Mouse (Mus musculus) monocyte, adult 2 months (primary cell): ENCODE results near the gene Prkca.

Experiments used
- DNase-seq, 2 experiments: peaks; one replicate each; pipeline ENCODE4 v3.0.0; 2022; ENCODE audit warnings: low spot score in 2 of 2, low read depth in 1 of 2

Prkca gene

DNA sequence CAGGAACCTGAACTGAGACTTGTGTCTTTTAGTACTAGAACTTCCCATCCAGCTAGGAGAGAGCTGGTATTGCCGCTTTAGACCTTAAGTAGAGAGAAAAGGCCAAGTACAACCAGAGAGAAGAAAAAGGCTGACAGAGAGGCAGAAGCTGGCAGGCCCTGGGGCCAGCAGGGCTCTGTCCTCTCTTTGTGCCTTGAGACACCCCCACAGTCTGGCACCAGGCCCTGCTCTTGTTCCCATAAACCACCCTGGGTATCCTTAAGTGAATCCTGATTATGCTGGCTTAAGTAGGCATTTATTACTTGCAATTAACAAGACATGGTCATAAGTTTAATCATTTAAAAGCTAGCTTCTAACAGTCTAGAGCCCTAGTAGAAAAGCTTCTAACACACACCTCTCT lies 43.3 kb downstream of the Prkca start:
- DNase-seq = no peak

DNA sequence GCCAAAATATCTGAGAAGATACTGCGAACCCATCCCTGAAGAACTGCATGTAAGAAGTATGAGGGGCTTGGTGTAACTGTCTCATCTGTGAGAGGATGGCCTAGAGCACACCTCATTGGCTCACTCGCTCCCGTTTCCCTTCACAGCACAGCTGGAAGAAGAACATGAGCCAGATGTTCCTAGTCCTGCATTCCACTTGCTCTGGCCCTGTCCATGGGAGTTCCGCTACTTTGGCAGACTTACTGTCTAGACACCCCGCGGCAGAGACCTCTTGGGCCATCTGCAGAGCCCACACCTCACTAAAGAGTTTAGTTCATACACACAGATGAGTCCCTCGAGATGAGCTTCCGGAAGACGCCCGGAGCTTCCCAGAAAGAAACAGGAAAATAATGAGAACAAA lies 43.8 kb downstream of the Prkca start:
- DNase-seq = no peak

- no peak for DNase-seq
Measured at GRCm38 (mm10) chr11:108297956-108298355, 45.8 kb downstream of the Prkca start.

GRCm38 (mm10) chr11:108295373-108295772 lies 48.4 kb downstream of the Prkca start:
- DNase-seq = no peak

- DNase-seq = no peak
Measured at GRCm38 (mm10) chr11:108294305-108294813, 49.4 kb downstream of the Prkca start.

DNA sequence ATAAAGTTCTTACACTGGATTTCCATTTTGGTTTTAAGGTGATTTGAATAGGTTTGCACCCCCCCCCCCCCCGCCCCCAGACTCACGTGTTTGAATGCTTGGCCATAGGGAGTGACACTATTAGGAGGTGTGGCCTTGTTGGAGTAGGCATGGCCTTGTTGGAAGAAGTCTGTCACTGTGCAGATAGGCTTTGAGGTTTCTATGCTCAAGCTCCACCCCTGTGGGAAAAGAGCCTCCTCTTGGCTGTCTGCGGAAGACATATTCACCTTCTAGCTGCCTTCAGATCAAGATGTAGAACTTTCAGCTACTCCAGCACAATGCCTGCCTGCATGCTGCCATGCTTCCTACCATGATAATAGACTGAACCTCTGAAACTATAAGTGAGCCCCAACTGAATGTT lies 49.9 kb downstream of the Prkca start:
- DNase-seq = no peak

DNA sequence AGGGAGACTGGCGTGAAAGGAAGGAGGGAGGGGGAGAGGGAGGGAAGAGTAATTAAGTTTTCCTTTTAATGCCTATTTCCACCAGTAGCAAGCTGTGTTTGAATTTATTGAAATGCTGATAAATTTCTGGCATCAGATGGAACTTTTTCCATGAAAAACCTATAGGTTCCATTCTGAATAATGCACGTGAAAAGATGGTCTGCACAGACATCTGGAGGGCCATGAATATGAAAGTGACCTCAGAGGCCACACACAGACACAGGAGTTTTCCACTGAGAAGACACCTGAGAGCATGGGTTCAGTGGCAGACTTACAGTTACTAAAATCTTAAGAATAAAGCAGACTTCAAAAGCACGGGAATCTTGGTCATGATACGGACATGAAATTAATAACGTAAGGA lies 54.5 kb downstream of the Prkca start:
- no peak for DNase-seq

DNA sequence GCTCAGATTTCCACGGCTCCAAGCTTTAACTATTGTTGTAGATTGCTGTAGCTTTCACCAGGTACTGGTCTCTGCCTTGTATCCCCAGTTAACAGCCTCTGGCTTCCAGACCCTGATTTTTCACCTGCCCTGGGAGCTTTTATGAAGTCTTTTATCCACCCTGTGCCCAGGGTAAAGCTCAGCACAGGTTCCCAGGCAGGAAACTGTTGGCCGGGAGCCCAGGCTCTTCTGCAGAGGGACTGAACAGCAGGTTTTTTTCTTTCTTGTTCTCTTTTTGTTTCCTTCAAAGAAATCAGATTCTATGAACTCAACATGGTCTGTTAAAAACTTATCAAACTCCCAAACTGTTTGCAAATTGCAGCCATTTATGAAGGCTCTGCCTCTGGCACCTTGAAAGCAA lies 56.4 kb downstream of the Prkca start:
- DNase-seq = no peak

DNA sequence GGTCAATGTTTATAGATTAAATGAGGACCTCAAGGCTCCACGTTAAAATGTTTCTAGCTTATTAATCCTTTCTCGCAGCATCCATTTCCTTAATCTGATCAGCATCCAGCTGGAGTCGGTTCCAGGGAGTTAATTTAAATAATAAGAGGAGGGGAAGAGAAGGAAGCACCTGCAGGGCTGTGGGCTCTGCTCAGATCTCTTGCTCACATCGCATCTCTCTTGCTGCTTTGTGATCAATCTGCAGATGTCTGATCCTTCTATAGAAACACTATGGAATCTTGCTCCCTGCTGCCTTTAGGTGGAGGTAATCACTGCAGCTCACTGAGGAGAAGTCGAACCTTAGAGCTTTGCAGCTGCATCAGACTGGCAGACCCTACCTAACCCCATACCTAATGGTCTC lies 58.7 kb downstream of the Prkca start:
- DNase-seq = no peak

GRCm38 (mm10) chr11:108282850-108283459 lies 60.8 kb downstream of the Prkca start:
- DNase-seq = no peak

DNA sequence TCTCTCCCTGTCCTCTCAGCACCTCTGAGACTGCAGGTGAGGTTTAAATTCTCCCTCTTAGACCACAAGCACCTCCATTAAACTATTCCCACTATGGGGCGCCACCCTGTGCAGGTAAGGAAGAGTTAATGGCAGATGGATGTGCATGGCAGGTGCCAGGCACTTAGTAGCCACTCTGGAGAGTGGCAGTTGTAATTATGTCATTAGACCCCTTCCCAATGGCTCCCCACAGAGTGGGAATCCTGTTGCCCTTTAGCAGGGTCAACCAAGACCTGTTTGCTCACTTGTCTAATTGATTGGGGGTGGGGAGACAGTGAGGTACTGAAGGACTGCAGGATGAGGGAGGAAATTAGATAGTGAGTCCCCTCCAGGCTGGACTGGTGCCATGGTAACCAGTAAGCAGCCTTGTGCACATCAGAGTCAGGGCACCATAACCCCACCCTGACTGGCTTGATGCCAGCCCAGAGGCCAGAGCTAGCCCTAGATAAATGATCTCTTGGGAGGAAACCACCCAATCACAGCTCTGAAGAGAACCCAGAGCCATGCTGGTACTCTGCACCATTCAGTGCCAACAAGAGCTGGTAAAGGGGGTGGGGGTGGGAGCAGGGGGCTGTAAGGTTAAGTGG lies 63.9 kb downstream of the Prkca start:
- no peak for DNase-seq

- no peak for DNase-seq
Measured at GRCm38 (mm10) chr11:108277096-108277495, 66.6 kb downstream of the Prkca start.

DNA sequence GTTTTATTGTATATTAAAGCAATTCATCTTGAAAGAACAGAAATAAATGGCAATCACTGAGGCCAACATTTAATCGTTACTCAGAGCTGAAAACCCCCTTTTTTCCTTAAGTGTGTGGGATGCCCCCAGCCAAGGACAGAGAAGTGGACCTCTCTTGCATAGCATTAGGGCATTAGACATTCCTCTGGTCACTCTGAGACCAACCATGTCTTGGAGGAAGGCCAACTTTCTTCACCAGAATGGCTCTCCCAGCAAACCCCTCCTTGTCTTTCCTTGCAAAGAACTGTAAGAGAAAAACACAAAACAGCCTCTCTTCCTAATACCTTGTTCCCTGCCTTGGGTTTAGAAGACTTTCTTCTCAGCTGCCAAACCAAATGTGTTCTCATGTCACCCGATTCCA lies 67.6 kb downstream of the Prkca start:
- DNase-seq = no peak

GRCm38 (mm10) chr11:108274046-108274445 lies 69.7 kb downstream of the Prkca start:
- no peak for DNase-seq

DNA sequence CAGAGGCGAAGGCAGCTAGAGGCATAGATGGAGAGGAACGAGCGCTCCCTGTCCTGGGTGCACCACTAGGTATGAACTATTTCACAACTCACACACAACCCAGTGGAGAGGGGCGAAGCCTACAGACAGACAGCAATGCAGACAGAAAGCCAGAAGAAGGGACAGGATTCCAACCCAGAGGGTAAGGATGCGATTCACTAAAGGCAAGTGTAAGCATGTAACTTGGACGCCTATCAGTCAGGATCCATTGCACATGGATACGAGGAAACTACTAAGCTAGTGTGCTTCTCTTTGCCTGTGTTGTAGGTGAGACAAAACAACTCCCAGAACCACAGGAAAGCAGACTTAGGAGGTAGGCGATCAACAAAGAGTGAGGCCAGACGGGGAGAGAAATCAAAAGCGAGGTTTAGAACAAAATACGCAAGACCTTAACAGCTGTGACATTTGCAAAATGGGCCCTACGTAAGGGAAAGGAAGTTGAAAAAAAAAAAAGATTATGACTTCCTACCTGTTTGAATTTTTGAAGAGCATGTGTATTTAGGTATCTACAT lies 70.2 kb downstream of the Prkca start:
- DNase-seq = no peak

GRCm38 (mm10) chr11:108272601-108273414 lies 70.9 kb downstream of the Prkca start:
- DNase-seq = no peak

DNA sequence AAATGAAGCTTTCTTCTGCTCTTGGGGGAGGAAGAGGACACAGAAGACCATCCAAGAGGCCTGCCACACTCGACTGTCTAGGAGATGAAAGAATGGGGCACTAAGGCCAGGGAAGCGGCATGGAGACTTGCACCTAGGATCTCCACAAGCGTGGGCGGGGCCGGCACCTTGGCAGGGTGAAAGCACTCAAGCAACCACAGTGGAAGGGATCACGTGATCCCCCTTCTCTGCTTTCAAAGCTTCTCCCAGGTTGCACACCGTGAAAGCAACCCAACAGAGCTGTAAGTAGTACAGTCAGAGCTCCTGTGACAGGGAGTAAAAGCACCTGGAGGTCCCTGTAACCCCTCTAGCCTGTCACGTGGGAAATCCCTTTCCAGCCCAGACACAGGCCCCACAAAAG lies 72.4 kb downstream of the Prkca start:
- no peak for DNase-seq

DNA sequence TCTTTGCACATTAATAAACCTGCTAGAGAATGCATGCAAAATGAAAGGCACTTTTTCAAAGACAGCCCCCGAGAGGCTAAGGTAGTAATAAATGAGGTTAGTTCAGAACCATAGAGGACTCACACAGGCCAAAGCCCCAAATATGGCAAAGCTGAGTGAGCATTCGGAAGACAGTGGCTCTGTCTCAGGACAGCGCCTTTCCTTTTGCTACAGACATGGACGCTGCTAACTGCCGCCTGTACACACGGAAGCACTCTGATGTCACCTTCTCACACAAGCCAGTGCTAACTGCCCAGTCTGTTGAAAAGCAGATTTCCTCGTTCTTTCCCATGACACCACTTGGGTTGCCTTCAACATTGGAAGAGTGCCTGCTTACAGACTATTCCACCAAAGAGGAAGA lies 74.2 kb downstream of the Prkca start:
- no peak for DNase-seq

DNA sequence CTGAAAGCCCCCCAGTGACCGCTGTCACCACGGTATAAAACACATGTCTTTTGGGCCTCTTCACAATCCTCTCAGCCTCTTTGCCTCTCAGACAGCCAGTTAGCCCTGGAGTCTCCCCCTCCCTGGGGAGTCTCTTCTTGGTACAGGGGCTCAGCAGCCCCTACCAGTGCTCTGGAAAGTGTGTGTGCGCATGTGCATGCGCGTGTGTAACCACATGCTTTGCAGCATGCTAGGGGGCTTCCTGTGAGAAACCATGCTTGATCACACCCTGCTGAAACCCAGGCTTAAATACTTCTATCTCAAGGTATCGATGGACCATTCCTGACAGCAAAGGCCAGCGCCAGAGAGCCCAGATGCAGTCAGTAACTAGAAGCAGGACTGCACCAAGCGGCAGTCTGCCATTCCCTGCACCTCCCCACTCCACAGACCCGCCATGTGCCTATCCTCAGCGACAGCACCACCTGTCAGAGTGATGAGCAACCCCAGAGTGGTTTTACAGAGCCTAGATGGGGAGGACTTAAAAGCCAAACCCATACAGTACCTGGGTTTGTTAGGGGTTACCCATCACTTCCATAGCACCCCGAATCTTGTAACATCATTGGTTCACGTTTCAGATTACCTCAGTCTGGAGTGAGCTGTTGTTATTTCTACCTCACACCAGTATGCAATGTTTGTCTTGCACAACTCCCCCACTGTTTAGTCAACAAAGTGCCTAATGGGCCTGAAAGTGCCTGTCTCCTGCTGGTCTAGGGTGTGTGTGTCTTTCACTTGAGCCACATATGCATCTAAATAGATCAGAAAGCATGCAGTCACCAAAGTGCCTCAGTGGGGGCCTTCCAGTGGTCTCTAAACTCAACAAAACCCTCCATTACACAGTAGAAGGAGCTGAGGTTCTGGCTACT lies 75.1 kb downstream of the Prkca start:
- DNase-seq = no peak

- no peak for DNase-seq
Measured at GRCm38 (mm10) chr11:108267825-108268224, 75.9 kb downstream of the Prkca start.

GRCm38 (mm10) chr11:108267066-108267465 lies 76.7 kb downstream of the Prkca start:
- no peak for DNase-seq
